ENCODE assay signal across 27 mouse cellular contexts in genomic region chr11:89370373-89370772, GRCm38 (mm10).
"Had no signal": no experiment of that assay in that cellular context is flagged by ENCODE, and none has a peak within 500 bp of the region (broad histone marks: within the 10 kb centered on the region; RNA-seq: fewer than 3 reads in every experiment).

No protein-coding gene starts in this region.

- DNase-seq: forebrain, postnatal 0 days; gastrocnemius, postnatal 25 days; heart, postnatal 10 days; heart, postnatal 36 days; kidney, adult 11 months; kidney, adult 2 months; kidney, adult 9 months; kidney, postnatal 14 days; kidney, postnatal 36 days; layer of hippocampus, adult 9-11 months; liver; liver, embryonic 13.5 days had no signal

- H3K9ac ChIP-seq: forebrain, embryonic 15.5 days; forebrain, postnatal 0 days; heart, embryonic 13.5 days; heart, embryonic 15.5 days; hindbrain, embryonic 12.5 days; hindbrain, embryonic 14.5 days; kidney, embryonic 15.5 days; limb, embryonic 12.5 days; liver, embryonic 13.5 days; liver, embryonic 15.5 days had no signal

- H3K9me3 ChIP-seq: forebrain, embryonic 15.5 days; heart, embryonic 13.5 days; heart, embryonic 15.5 days; hindbrain, embryonic 10.5 days; hindbrain, embryonic 12.5 days; kidney, embryonic 15.5 days; limb, embryonic 10.5 days; limb, embryonic 12.5 days; liver, embryonic 13.5 days; liver, embryonic 15.5 days had no signal

- ATAC-seq: forebrain, embryonic 15.5 days; forebrain, postnatal 0 days; hindbrain, embryonic 16.5 days; inflammation-experienced regulatory T-cells, adult 6 months had no signal

- H3K27ac ChIP-seq: forebrain, embryonic 15.5 days; heart, embryonic 13.5 days; heart, embryonic 15.5 days; hindbrain, embryonic 10.5 days; hindbrain, embryonic 12.5 days; hindbrain, embryonic 14.5 days; kidney, embryonic 15.5 days; kidney, postnatal 0 days; left cerebral cortex, adult 2 months; limb, embryonic 10.5 days; limb, embryonic 12.5 days; liver, embryonic 13.5 days; liver, embryonic 15.5 days had no signal

- H3K4me1 ChIP-seq: forebrain, embryonic 15.5 days; heart, embryonic 15.5 days; liver, embryonic 13.5 days; liver, embryonic 15.5 days had no signal

- H3K27me3 ChIP-seq: forebrain, embryonic 15.5 days; heart, embryonic 13.5 days; heart, embryonic 15.5 days; hindbrain, embryonic 12.5 days; liver, embryonic 13.5 days; liver, embryonic 15.5 days had no signal

- H3K4me3 ChIP-seq: forebrain, embryonic 15.5 days; heart, embryonic 13.5 days; heart, embryonic 15.5 days; hindbrain, embryonic 10.5 days; hindbrain, embryonic 12.5 days; kidney, embryonic 15.5 days; left cerebral cortex, adult 2 months; limb, embryonic 10.5 days; limb, embryonic 12.5 days; liver, embryonic 13.5 days; liver, embryonic 15.5 days had no signal

- H3K36me3 ChIP-seq: forebrain, embryonic 15.5 days; heart, embryonic 13.5 days; heart, embryonic 15.5 days; hindbrain, embryonic 10.5 days; hindbrain, embryonic 12.5 days; kidney, embryonic 15.5 days; limb, embryonic 10.5 days; limb, embryonic 12.5 days; liver, embryonic 13.5 days; liver, embryonic 15.5 days had no signal

- H3K4me2 ChIP-seq: forebrain, embryonic 15.5 days; heart, embryonic 13.5 days; heart, embryonic 15.5 days; hindbrain, embryonic 12.5 days; hindbrain, embryonic 14.5 days; kidney, embryonic 15.5 days; limb, embryonic 12.5 days; liver, embryonic 11.5 days; liver, embryonic 13.5 days; liver, embryonic 15.5 days had no signal
